Mouse (Mus musculus): ENCODE measurements around the gene Wnt9a.

Gene Wnt9a

DNA sequence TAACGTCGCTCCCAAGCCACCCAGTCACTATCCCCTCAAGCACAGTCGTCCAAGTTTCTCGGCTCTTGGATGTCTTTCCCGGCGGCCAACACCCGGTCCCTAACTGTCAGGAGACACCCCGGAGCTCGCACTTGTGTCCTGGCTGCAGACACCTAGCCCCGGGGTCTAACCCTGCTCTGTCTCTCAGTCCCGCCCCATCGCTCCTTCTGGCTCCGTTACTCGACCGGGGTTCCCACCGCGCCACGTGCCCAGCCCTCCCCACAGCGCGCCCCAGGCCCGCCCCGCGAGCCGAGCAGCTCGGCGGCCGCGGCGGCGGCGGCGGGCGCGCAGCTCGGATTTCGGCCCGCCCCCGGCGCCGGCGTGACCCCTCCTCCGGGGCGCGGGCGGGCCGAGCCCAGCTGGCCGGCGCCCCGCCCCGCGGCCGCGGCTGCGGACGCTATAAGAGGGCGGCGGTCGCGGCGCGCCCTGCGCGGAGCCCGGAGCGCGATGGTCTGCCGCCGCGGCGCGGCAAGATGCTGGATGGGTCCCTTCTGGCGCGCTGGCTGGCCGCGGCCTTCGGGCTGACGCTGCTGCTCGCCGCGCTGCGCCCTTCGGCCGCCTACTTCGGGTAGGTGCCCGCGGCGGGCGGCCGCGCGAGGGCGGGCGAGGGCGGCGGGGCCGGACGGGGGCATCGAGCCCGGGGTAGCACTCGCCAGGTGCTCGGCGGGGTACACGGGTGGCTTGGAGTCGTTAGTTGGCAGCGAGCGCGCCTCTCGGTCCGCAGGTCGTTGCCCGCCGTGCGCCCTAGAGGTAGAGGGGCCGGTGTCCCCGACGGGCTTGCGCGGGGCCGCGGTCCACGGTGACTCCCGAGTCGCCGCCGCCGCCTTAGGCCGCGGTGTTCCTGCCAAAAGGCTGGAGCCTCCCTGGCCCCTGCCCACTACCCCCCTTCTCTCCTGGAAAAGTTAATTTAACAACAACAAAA lies at the start of gene Wnt9a:
Gene Wnt9a, plus strand, starts transcription at position 468 of the 961 bp plus-strand sequence.
- in situ Hi-C loops (cut with MboI; ENCODE audit: low pct_unique_long_range_greater_than_20kb in 1 of 2, low sequenced_read_pairs in 2 of 2, unreplicated experiment in 1 of 2): no loop called here

DNA sequence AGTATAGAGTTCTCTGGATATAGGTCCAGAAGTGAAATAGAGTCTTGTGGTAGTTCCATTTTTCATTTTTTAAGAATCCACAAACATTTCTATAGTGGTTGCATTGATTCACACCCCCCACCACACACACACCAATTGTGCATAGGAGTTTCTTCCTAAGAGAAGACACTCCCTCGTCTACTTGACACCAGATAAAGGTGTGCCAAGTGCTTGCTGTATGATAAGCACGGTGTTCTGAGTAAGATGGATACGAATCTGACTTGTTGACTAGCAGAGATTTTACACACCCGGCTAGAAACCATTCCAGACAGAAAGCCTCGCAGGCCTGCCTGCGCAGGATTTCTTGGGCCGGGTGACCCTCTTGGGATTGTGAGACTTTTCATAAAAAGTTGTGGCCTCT lies 47.1 kb upstream of the Wnt9a start:
- in situ Hi-C loops (cut with MboI; ENCODE audit: low pct_unique_long_range_greater_than_20kb in 1 of 2, low sequenced_read_pairs in 2 of 2, unreplicated experiment in 1 of 2): no loop called here

DNA sequence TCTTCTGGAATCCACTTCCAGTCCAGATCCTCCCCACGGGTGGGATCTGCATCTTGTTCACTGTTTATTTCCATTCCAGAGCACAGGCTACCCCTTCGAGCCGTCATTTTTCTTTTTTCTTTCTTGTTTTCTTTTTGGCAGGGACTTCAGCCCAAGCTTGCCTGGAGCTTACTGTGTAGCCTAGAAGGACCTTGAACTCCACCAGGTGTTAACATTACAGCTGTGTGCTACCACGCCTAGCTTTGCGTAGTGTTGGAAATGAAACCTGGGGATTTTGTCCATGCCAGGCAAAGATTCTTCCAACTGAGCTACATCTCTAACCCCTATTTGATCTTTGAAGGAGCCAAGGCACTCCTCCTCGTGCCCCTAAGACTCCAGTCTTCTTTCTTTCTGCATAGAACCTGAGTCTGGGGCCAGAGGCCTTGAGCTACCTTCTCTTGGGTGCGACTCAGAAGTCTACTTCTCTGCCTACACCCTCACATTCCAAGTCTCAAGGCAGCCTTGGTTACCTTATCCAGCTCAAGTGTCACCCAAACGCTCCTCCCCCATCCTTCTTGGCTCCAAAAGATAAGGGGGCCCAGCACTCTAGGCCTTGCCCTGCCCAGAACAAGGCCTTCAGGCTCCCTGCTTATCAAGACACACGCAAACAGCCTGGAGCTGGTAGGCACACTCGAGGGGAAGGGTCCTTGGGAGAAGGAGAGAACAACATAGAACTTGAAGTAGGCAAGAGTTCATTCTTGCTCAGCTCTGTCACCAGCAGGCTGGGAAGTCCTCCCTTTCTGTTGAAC lies 45.8 kb upstream of the Wnt9a start:
- in situ Hi-C loops (cut with MboI; ENCODE audit: low pct_unique_long_range_greater_than_20kb in 1 of 2, low sequenced_read_pairs in 2 of 2, unreplicated experiment in 1 of 2): no loop called here

DNA sequence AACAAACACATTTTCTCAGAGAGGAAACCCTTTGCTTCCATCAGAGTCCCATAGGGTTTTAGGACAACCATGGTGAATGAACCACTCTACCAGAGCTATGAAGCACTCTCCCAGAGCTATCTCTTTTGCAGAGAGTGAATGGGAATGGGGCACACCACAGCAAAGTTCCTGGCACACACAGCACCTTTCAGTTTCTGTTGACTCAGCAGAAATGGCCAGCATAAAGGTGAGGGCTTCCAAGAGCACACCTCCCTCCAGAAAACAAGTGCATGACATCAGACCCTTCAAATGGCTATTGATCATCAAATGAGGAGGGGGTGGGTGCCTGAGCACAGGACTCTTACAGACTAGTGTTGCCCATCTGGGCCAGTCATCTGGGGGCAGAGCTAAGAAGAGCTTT lies 44.4 kb upstream of the Wnt9a start:
- in situ Hi-C loops (cut with MboI; ENCODE audit: low pct_unique_long_range_greater_than_20kb in 1 of 2, low sequenced_read_pairs in 2 of 2, unreplicated experiment in 1 of 2): no loop called here

DNA sequence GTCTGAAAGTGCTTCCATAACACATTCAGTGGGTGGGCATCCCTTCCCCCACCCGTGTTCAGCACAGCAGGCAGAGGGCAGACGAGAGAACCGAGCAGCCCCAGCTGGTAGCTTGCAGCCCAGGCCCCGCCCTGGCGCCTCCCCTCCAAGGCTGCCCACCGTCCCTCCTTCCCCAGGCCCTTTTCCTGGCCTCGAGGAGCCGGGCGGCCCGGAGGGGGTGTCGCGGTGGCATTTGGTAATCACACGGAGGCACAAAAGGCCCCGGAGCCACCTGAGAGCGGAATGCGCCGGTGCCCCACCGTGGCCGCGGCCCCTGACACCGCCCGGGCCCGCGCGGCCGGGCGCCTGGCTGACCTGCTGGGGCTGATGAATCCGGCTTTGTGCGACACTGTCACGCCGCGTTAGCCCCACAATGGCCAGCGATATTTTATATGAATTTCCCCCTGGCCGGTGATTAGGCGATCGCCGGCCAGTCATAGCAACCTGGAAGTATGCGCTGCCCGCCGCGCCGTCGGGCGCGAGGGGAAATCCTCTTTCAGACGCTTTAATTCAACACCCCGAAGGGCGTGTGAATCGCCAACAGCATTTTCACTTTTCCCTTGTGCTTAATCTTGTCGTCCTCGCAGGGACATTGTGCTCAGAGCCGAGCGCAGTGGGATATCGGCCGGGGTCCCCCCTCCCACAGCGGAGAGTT lies 42.7 kb upstream of the Wnt9a start:
- in situ Hi-C loops (cut with MboI; ENCODE audit: low pct_unique_long_range_greater_than_20kb in 1 of 2, low sequenced_read_pairs in 2 of 2, unreplicated experiment in 1 of 2): no loop called here

DNA sequence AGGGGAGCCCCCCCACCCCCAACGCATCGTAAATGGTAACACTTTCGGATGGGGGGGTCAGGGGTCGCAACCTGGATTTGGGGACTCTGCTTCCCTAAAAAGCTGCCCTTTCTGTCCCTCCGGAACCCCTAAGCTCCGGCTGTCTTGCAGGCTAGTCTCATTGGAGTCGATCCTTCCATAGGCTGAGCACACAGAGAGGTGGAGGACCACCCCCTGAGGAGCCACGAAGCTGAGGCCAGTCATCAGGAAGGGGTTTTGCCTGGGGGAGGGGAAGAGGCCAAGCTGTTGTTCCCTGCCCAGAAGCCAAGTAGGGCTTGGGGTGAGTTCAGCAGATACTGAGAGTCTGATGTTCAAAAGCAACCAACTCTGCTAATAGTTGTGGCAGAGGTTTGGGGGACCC lies 42.1 kb upstream of the Wnt9a start:
- in situ Hi-C loops (cut with MboI; ENCODE audit: low pct_unique_long_range_greater_than_20kb in 1 of 2, low sequenced_read_pairs in 2 of 2, unreplicated experiment in 1 of 2): no loop called here

DNA sequence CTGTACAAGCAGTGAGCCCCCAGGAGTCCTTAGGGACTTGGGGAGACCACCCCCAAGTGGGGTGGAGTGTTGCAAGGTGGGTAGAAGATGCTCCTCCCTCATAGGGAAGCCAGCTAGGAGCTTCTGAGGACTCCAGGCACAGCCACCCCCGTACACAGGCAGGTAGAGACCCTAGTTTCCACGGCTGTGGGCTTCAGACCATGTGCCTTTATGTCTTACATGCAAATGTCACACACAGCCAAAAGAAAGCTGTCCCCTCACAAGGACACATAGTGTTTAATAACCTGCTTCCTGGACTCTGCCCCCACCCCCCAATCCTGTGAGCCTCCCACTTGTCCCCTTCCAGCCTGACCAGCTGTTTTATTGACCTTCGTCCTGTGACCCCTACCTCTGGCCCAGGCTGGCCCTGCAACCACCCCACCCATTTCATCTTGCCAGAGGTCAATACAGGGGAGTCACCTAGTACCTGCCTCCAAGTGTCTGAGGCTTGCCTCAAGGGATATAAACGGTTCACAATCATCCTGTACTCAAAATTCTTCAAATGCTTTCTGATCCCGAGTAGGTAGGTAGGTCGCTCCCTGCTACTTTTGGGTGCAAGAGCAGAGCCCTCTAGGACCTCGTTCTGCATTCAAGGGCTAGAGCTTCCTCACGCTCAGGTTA lies 41.4 kb upstream of the Wnt9a start:
- in situ Hi-C loops (cut with MboI; ENCODE audit: low pct_unique_long_range_greater_than_20kb in 1 of 2, low sequenced_read_pairs in 2 of 2, unreplicated experiment in 1 of 2): no loop called here

DNA sequence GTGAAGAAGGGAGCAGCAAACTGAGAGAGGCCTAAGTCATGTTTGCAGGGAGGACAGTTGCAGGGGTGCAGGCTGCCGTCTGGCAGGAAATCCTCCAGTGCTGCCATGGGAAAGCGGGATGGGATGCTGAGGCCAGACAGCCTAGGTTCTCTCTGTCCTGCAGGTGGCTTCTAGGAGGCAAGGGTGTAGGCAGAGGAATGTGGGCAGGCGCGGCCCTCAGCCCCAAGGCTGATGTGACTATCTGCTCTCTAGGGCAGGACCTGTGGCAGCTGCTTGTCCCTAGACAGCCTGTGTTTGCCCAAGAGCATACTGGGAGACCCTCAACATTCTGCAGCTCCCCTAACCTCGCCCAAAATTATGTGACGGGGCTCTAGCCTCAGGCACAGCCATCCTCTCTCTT lies 40.0 kb upstream of the Wnt9a start:
- in situ Hi-C loops (cut with MboI; ENCODE audit: low pct_unique_long_range_greater_than_20kb in 1 of 2, low sequenced_read_pairs in 2 of 2, unreplicated experiment in 1 of 2): no loop called here

DNA sequence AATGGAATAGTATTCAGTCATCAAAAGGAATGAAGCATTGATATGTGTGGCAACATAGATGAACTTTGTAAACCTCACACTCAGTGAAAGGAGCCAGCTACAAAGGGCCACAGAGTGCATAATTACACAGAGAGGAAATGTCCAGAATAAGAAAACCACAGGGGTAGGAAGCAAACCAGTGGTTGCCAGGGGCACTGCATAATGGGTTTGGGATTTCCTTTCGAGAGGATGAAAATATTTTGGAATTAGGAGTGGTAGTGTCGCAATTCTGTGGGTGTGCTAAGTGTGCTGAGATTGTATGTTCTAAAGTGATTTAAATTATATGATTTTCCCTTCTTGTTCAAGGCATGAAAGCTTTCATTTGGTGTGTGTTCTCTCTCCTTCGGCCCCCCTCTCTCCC lies 32.5 kb upstream of the Wnt9a start:
- in situ Hi-C loops (cut with MboI; ENCODE audit: low pct_unique_long_range_greater_than_20kb in 1 of 2, low sequenced_read_pairs in 2 of 2, unreplicated experiment in 1 of 2): no loop called here

DNA sequence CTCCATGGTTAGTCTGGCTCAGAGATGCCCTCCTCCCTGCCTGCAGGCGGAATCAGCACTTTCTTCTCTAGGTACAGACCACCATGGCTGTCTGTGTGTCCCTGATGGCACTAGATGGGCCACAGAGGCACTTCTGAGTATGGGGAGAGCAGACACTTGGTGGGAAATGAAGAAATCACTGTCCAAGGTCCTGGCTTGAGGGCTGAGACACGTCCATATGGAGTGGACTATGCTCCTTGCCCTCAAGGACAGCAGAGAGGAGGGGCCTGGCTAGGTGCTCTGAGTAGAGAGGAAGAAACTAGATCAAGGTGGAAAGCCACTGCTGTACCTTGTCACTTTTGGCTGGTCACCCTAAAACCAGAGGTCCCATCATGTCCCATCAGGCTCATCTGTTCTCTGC lies 29.9 kb upstream of the Wnt9a start:
- in situ Hi-C loops (cut with MboI; ENCODE audit: low pct_unique_long_range_greater_than_20kb in 1 of 2, low sequenced_read_pairs in 2 of 2, unreplicated experiment in 1 of 2): no loop called here

DNA sequence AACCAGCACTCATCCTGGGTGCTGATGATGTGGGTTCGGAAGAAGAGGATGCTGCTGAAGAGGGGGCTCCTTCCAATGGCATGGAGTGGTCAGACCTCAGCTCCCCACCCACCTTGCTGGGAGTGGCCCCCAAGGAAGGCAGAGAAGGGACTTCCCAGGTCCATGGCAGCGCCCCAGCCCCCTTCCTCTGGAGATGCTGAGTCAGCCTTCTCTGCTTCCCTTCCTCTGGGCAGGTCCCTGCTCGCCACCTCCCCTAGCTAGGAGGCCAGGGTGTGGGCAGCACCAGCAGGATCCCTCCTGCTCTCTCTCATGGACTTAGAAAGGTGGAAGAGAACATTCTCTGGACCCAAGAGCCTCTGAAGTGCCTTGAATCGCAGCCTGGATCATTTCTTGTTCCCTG lies 28.7 kb upstream of the Wnt9a start:
- in situ Hi-C loops (cut with MboI; ENCODE audit: low pct_unique_long_range_greater_than_20kb in 1 of 2, low sequenced_read_pairs in 2 of 2, unreplicated experiment in 1 of 2): no loop called here

DNA sequence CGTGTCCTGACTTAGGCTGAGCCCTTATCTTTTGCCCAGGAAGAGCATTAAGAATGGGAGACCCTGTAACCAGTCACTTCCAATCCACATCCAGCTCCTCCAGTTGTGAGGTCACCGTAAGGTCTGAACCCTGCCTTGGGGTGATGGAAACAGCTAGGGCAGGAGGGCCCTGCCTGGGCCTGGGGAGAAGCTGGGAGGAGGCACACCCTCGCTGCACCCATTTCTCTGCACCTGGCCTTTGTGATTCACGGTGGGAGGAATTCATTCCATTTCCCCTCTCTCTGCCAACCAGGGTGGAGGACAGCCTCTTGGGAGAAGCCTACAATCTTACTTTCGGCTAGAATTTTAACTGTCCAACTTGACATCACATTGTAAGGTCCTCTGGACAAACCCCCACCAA lies 24.6 kb upstream of the Wnt9a start:
- in situ Hi-C loops (cut with MboI; ENCODE audit: low pct_unique_long_range_greater_than_20kb in 1 of 2, low sequenced_read_pairs in 2 of 2, unreplicated experiment in 1 of 2): loop anchor here in 1 of 2 experiments (5.0 kb wide), 1 partner anchor 35 kb away; no protein-coding TSS in a partner anchor

DNA sequence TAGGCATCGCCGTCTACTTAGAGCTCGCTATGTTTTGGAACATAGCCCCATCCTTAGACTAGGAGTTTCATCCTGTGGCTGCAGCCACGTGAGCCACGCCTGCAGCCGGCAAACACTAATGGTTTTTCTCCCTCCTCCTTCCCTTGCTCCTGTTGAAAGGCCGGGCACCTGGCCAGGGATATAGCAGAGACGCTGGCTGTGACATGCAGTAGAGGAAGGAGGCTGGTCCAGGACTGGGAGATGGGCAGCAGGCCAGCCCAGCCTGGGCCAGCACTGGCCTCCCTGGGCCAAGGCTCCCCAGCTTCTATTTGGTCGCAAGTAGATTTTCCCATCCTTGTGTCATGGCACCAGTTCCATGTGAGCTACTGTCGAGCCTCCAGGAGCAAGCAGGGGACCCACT lies 23.8 kb upstream of the Wnt9a start:
- in situ Hi-C loops (cut with MboI; ENCODE audit: low pct_unique_long_range_greater_than_20kb in 1 of 2, low sequenced_read_pairs in 2 of 2, unreplicated experiment in 1 of 2): loop anchor here in 1 of 2 experiments (5.0 kb wide), 1 partner anchor 36 kb away; no protein-coding TSS in a partner anchor

DNA sequence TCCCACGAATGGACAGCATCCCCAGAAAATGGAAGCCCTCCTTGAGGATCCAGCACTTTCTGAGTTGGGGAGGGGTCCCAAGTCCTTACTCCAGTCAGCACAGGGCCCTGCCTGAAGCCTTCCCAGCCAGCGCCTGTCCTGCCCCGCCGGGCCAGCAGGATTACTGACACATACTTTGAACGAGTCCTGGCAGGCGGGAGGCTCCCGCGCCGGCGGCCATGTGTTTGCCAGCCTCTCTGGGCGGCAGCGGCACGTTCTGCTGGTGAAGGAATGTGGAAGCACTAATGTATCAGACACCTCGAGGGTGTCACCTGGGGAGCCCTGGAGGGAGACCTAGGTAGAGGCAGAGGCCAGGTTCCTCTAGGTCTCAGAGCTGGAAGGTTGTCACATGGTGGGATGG lies 22.6 kb upstream of the Wnt9a start:
- in situ Hi-C loops (cut with MboI; ENCODE audit: low pct_unique_long_range_greater_than_20kb in 1 of 2, low sequenced_read_pairs in 2 of 2, unreplicated experiment in 1 of 2): loop anchor here in 1 of 2 experiments (5.0 kb wide), 1 partner anchor 37 kb away; no protein-coding TSS in a partner anchor

DNA sequence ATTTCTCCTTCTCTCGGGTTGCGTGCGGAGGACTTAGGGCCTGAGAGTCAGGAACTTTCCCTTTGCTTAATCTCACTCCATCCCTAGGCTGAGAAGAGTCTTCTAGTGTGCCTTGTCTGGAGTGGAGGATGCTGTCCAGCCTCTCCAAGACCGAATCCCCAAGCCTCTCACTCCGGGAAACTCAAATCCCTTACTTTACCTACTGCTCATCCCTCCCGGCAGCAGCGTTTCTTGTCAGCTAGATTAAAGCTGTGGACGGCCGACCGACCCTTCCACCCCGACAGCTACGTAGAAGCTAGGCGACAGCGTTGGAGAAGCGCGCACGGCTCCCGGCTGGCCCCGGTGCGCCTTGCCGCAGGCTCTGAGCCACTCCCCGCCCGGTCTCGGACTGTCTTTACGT lies 17.0 kb upstream of the Wnt9a start:
- in situ Hi-C loops (cut with MboI; ENCODE audit: low pct_unique_long_range_greater_than_20kb in 1 of 2, low sequenced_read_pairs in 2 of 2, unreplicated experiment in 1 of 2): loop anchor here (5.0 to 10.0 kb wide), 2 partner anchors 47 to 185 kb away; no protein-coding TSS in a partner anchor

DNA sequence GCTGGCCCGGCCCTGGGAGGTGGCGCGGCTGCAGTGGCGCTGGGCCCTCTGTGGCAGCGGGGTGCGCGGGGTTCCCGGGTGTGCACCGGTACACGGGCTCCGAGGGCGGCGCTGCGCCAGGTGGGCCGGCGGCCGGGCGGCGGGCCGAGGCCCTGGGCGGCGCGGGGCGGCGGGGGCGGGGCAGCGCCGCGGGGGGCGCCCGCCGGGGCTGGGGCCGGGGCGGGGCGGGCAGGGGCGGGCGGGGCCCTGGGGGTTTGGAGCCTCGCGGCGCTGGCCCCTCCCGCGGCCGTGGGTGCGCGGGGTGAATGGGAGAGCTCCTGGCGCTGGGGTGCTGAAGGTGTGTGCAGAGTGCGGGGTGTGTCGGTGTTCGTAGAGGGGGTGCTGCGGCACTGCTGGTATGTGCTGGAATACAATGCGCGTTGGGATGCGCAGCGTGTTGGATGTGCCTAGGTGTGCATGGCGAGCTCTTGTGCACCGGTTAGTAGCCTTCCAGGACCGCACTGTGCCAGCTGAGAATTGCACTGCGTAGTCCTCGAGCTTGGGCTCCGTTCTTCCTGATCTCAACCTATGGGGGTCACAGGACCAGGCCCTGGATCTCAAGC lies 15.9 kb upstream of the Wnt9a start, which contains the start of gene Wnt3a:
Gene Wnt3a, minus strand, starts transcription at position 51 of the 602 bp plus-strand sequence.
- in situ Hi-C loops (cut with MboI; ENCODE audit: low pct_unique_long_range_greater_than_20kb in 1 of 2, low sequenced_read_pairs in 2 of 2, unreplicated experiment in 1 of 2): loop anchor here (5.0 to 10.0 kb wide), 2 partner anchors 49 to 186 kb away; no protein-coding TSS in a partner anchor

DNA sequence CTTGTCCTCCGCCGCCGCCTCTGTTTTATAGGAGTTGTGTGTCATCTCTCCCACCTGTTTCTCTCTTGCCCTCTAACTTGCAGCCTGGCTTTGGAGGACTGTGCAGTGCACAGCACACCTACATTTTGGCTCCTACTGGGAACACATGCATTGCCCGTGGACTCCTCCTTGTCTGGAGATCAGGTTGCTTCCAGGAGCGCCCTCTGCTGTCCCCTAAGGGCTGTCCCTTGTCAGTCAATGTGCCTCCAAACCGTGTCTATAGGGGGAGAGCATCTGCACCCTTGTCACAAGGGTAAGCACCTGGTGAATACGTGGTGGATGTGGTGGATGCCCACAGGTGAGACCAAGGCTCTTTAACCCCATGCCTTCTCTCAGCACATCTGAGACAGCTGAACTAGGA lies 13.1 kb upstream of the Wnt9a start:
- in situ Hi-C loops (cut with MboI; ENCODE audit: low pct_unique_long_range_greater_than_20kb in 1 of 2, low sequenced_read_pairs in 2 of 2, unreplicated experiment in 1 of 2): loop anchor here (5.0 to 10.0 kb wide), 2 partner anchors 51 to 189 kb away; no protein-coding TSS in a partner anchor

DNA sequence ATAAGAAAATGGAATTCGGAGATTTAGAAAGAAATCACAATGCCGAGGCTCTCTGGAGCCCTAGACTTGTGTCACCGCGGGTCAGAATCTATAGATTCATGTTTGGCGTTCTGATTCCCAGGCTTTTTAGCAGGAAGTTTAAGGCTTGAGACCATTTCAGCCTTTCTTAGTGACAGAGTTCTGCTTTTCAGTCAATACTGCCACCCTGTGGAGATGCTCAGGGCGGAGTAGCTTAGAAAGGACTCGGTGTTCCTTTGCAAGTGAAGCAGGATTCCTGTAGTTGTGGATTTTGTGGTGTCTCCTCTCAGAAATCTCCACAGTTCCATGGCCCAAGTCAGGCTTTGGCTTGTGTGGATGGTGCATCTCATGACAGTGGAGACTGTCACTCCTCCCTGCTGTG lies 8.8 kb upstream of the Wnt9a start:
- in situ Hi-C loops (cut with MboI; ENCODE audit: low pct_unique_long_range_greater_than_20kb in 1 of 2, low sequenced_read_pairs in 2 of 2, unreplicated experiment in 1 of 2): loop anchor here in 1 of 2 experiments (10.0 kb wide), 1 partner anchor 193 kb away; no protein-coding TSS in a partner anchor

Measured in mouse embryonic stem cell (cell line).